Mouse (Mus musculus): ENCODE data around the gene Dand5.

DNA sequence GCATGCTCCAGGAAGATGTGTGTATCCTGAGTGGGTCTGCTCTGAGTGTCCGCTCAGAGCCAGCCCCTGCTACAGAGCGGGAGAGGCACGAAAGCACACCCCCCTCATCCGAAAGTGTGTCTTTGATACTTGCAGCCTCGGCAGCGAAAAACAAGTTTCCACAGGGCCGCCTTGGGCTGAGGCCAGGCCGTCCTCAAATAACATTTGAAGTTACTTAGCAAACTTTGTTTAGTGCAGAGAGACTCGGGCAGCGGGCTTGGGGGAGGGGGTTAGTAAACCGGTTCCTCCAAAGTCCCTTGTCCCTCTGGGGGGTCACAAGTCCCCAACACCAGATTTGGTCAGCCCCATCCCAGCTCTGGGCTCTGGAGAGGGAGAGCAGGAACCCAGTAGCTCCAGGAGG, 33.7 kb downstream of the Dand5 start:
- TF ChIP-seq CTCF (IDR thresholded peaks at IDR 0.05; ENCODE audit: control insufficient read depth, insufficient read depth, low read length) (no peak), POLR2A (IDR thresholded peaks at IDR 0.05; ENCODE audit: borderline replicate concordance, control insufficient read depth, low read depth, low read length) (no peak)

All from bone marrow, adult 2 months (tissue).